Mouse (Mus musculus) ES-E14 (cell line): ENCODE measurements around the gene Sh3bp4. TPM values are rescaled to one million over a fixed set of nuclear protein-coding genes. Genes with fewer than 3 reads are reported as not detected.

ENCODE experiments used
- DNase-seq: peaks from one replicate; pipeline ENCODE4 v3.0.0-alpha.2; 2013; ENCODE audit warnings: low read depth, low spot score
- H3K27ac ChIP-seq: 2 replicates; pipeline ENCODE4 v1.5.1; 2012; ENCODE audit warnings: low read depth, mild to moderate bottlenecking, low read length, moderate library complexity, mixed read lengths; ENCODE audit not compliant: poor library complexity, insufficient read depth, severe bottlenecking
- H3K36me3 ChIP-seq: 2 replicates; pipeline ENCODE4 v1.6.1; 2012; ENCODE audit warnings: mild to moderate bottlenecking, low read length, moderate library complexity, mixed read lengths; ENCODE audit not compliant: control insufficient read depth, poor library complexity, insufficient read depth, severe bottlenecking
- H3K4me1 ChIP-seq, 2 experiments: fragments of 150-350 bp in 1 of 2; sonication (generic) in 1 of 2; 2 replicates each; pipeline ENCODE4 v1.6.1; 2012; ENCODE audit warnings: low read length in 2 of 2, mild to moderate bottlenecking in 1 of 2, mixed read lengths in 1 of 2; ENCODE audit not compliant: control insufficient read depth in 2 of 2, insufficient read depth in 2 of 2, poor library complexity in 1 of 2
- H3K4me3 ChIP-seq, 2 experiments: fragments of 150-350 bp in 1 of 2; sonication (generic) in 1 of 2; 2 replicates each; pipeline ENCODE4 v1.5.1; 2012; ENCODE audit warnings: low read length in 2 of 2, low read depth in 1 of 2, mild to moderate bottlenecking in 1 of 2, mixed read lengths in 1 of 2; ENCODE audit not compliant: insufficient read depth in 1 of 2, poor library complexity in 1 of 2, severe bottlenecking in 1 of 2
- H3K9ac ChIP-seq: 2 replicates; pipeline ENCODE4 v1.6.1; 2012; ENCODE audit warnings: low read depth, mild to moderate bottlenecking, low read length, mixed read lengths; ENCODE audit not compliant: poor library complexity, insufficient read depth, severe bottlenecking
- H3K9me3 ChIP-seq: fragments of 150-350 bp; sonication (generic); 2 replicates; pipeline ENCODE4 v1.6.1; 2012; ENCODE audit warnings: low read depth, mild to moderate bottlenecking, low read length; ENCODE audit not compliant: control insufficient read depth, insufficient read depth
- CHD2 ChIP-seq: IDR thresholded peaks from 2 replicates; pipeline ENCODE4 v1.6.1; 2014; ENCODE audit warnings: mild to moderate bottlenecking, low read depth, low read length, inconsistent platforms
- HCFC1 ChIP-seq: IDR thresholded peaks from 2 replicates; pipeline ENCODE4 v1.6.1; 2012; ENCODE audit warnings: low read length, inconsistent platforms, borderline replicate concordance; ENCODE audit not compliant: insufficient read depth
- MAFK ChIP-seq: IDR thresholded peaks from 2 replicates; pipeline ENCODE4 v1.6.1; 2014; ENCODE audit warnings: mild to moderate bottlenecking, low read depth, low read length, inconsistent platforms; ENCODE audit not compliant: insufficient read depth
- ZC3H11A ChIP-seq: IDR thresholded peaks from 2 replicates; pipeline ENCODE4 v1.6.1; 2012; ENCODE audit warnings: low read depth, mild to moderate bottlenecking, inconsistent platforms, low read length, borderline replicate concordance
- ZNF384 ChIP-seq: IDR thresholded peaks from 2 replicates; pipeline ENCODE4 v1.6.1; 2012; ENCODE audit warnings: low read depth, low read length, inconsistent platforms
- in situ Hi-C, 2 experiments: fragments of 600-800 bp; cut with MboI; formaldehyde crosslinking; loops; one replicate each; pipeline ENCODE4 v1.15.1; 2025; ENCODE audit warnings: low sequenced_read_pairs in 2 of 2, inconsistent platforms in 1 of 2; ENCODE audit not compliant: unreplicated experiment in 2 of 2
- total RNA-seq: library from RNA; depleted of rRNA; stranded (reverse); fragments of 300-350 nt; gene quantifications from 2 replicates; pipeline ENCODE4 v1.2.3, GENCODE M21; 2012

Sh3bp4 gene
- total RNA-seq, 1 experiment = 12.0 TPM

DNA sequence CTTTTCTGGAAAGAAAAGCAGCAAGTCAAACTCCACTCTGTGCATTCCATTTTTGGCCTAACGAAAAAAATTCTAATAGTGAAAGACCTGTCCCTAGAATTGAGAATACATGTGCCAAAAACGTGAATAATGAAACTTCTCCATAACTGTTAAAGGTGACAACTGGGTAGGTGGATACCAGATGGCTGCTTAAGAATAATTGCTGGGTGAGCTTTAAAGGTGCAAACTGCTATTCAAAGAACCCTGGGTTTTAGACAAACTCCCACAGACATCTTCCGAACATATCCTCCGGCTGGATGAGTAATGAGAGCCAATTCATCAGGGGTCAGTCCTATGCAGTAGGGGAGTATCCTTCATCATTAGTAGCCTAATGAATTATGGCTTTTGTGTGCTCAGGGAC lies 20.7 kb upstream of the Sh3bp4 start:
- in situ Hi-C loops = no loop called here

DNA sequence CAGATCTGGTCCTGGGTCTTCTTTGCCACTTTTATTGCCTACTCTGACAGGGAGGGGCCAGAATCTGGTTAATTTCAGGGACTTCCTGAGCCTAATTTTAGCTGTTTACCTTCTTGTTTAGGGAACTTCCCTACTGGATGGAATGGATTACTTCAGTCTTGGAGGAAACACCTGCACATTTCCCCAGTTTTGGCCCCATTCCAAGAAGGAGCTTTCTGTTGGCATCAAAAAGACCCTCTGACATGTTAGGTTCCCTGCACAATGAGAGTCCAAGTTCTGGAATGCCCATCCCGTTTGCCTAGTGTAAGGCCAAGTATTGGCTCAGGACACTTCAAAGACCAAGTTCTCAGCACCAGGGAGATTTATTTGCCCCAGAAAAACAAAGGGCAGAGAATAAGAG lies 14.0 kb upstream of the Sh3bp4 start:
- no peak overlapping the region for H3K27ac ChIP-seq
- no peaks in the 10 kb centered on the region for H3K4me1 ChIP-seq
- in situ Hi-C loops = no loop called here
- H3K9me3 ChIP-seq = no peaks in the 10 kb centered on the region
- H3K36me3 ChIP-seq = no peaks in the 10 kb centered on the region
- DNase-seq = no peak
- H3K9ac ChIP-seq = no peak overlapping the region
- H3K4me3 ChIP-seq = no peak overlapping the region
- TF ChIP-seq HCFC1 (no peak), MAFK (no peak), ZNF384 (no peak), CHD2 (no peak), ZC3H11A (no peak)

More for the DNA sequence above, 20.7 kb upstream of the Sh3bp4 start:
- Histone ChIP-seq H3K4me3 (no peak overlapping the region), H3K9me3 (no peaks in the 10 kb centered on the region), H3K36me3 (no peaks in the 10 kb centered on the region), H3K27ac (no peak overlapping the region), H3K9ac (no peak overlapping the region), H3K4me1 (no peaks in the 10 kb centered on the region)
- DNase-seq = no peak
- TF ChIP-seq ZC3H11A (no peak), MAFK (no peak), ZNF384 (no peak), HCFC1 (no peak), CHD2 (no peak)

DNA sequence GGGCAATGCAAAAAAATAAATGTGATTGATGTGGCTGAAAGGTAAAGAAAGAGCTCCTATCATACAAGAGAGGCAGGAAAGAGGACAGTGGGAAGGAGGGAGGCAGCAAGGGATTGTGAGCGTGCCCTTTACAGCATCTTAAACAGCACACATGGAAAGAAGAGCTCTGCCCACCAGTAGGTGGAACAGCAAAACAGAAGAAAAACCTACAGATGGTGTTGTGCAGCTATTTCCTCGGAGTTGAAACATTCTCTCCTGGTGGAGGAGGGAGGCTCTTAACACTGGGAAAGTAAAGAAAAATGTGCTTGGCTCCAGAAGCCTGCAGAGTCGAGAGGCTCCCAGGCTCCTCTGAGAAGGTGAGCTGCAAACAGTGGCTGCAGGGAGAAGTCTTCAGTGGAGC lies 12.8 kb upstream of the Sh3bp4 start:
- no peak overlapping the region for H3K9ac ChIP-seq
- H3K9me3 ChIP-seq = no peaks in the 10 kb centered on the region
- in situ Hi-C loops = no loop called here
- H3K36me3 ChIP-seq = no peaks in the 10 kb centered on the region
- no peak overlapping the region for H3K4me3 ChIP-seq
- no peak overlapping the region for H3K27ac ChIP-seq
- no peak for TF ChIP-seq ZC3H11A
- TF ChIP-seq CHD2 = no peak
- no peak for DNase-seq
- H3K4me1 ChIP-seq = no peaks in the 10 kb centered on the region

DNA sequence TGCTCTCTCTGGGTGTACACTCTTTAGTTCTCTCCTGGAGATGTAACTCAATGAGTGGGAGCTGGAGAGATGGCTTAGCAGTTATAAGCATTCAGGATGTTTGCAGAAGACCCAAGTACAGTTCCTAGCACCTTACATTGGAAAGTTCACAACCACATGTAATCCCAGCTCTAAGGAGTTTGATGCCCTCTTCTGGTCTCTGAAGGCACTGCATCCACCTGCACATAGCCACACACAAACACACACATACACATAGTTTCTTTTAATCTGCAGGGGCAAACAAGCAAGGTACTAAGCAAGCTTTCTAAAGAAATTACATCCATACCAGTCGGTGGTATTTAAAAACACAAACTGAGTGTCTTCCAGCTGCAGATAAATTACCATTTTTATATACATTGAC lies 12.2 kb upstream of the Sh3bp4 start:
- H3K9me3 ChIP-seq = no peaks in the 10 kb centered on the region
- DNase-seq = no peak
- no peak overlapping the region for H3K4me3 ChIP-seq
- H3K36me3 ChIP-seq = no peaks in the 10 kb centered on the region
- in situ Hi-C loops = no loop called here
- H3K4me1 ChIP-seq = no peaks in the 10 kb centered on the region
- H3K9ac ChIP-seq = no peak overlapping the region
- no peak overlapping the region for H3K27ac ChIP-seq
- TF ChIP-seq ZC3H11A = peak; percentile 70; the same call in 1 of the 2 replicates
- TF ChIP-seq MAFK = no peak
- no peak for TF ChIP-seq HCFC1
- no peak for TF ChIP-seq CHD2
- no peak for TF ChIP-seq ZNF384

DNA sequence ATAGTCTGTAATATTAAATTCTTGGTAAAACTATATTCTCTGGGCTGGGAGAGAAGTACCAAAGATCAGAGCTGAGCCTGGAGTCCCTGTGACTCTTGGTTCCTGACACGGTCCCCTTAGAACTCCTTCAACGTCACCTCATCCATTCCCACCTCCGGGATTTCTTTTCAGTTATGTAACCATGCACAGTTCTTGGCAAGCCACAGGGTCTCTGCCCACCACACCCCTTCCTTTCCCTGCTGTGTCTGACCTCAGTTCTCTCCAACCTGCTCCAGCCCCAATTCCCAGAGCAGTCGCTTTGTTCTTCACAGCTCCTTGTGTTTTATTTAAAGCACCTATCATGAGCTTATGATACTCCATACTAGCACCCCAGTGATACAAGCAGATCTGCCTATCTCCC lies 7.2 kb upstream of the Sh3bp4 start:
- no peaks in the 10 kb centered on the region for H3K36me3 ChIP-seq
- H3K27ac ChIP-seq = no peak overlapping the region
- TF ChIP-seq ZNF384 = no peak
- TF ChIP-seq CHD2 = no peak
- TF ChIP-seq HCFC1 = no peak
- no peak for TF ChIP-seq ZC3H11A
- TF ChIP-seq MAFK = no peak
- H3K4me1 ChIP-seq = no peaks in the 10 kb centered on the region
- in situ Hi-C loops = no loop called here
- no peak overlapping the region for H3K9ac ChIP-seq
- H3K4me3 ChIP-seq = no peak overlapping the region
- DNase-seq = no peak
- no peaks in the 10 kb centered on the region for H3K9me3 ChIP-seq
